Mouse (Mus musculus): Measurements from ENCODE around the gene Pdgfc.

DNA sequence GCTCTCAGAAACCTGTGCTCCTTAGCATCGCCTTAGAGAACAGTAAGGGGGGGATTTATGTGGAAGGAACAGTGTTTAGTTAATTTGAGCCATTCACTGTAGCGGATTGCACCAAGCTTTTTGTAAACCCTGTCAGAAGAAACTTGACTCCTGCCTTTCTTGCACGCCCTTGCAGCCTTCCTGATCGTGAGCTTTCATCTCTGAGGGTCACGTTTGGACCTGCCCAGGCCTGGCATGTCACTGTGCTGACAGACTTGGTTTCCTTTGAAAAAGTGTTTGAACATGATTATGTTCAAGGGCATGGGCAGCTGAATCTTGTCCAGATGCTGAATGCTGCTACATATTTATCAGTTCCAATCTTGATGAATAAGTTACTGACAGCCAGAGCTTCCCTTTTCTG lies 169.0 kb downstream of the Pdgfc start:
- TF ChIP-seq CTCF (IDR thresholded peaks at IDR 0.05; ENCODE audit: low read depth), result no peak
- no peak for TF ChIP-seq EP300 (optimal IDR thresholded peaks at IDR 0.05)
